Mouse (Mus musculus): ENCODE results near the gene St3gal4. TPM values are rescaled to one million over a fixed set of nuclear protein-coding genes. Genes with fewer than 3 reads are reported as not detected.

St3gal4 gene
- polyA plus RNA-seq, 1 experiment, result 8.0 TPM

- no peak overlapping the region for H3K27ac ChIP-seq (ENCODE audit: insufficient read depth, low read length)
- peak overlapping the region; percentile 40 for H3K9ac ChIP-seq (ENCODE audit: low read depth, poor library complexity, severe bottlenecking)
- no peaks in the 10 kb centered on the region for H3K27me3 ChIP-seq (ENCODE audit: control insufficient read depth, insufficient read depth, low read length, poor library complexity, severe bottlenecking)
- no peak for TF ChIP-seq CTCF (IDR thresholded peaks at IDR 0.05; ENCODE audit: low read depth, low read length)
- TF ChIP-seq POLR2A (IDR thresholded peaks at IDR 0.05; ENCODE audit: insufficient read depth, low read length), result peak; percentile 65
- peak; percentile 33; the same call in 1 of the 2 replicates for TF ChIP-seq EP300 (IDR thresholded peaks at IDR 0.05; ENCODE audit: insufficient read depth, low read depth, low read length)
- H3K4me3 ChIP-seq (ENCODE audit: low read depth, low read length), result peak overlapping the region; percentile 94
- no peaks in the 10 kb centered on the region for H3K9me3 ChIP-seq (replicated peaks; ENCODE audit: control insufficient read depth, insufficient read depth, low read length, poor library complexity, severe bottlenecking)
- peaks cover 3% of the 10 kb centered on the region for H3K4me1 ChIP-seq (ENCODE audit: control insufficient read depth, insufficient read depth, low read length)
- H3K36me3 ChIP-seq (ENCODE audit: control insufficient read depth, insufficient read depth, low read length, poor library complexity, severe bottlenecking), result no peaks in the 10 kb centered on the region
These were observed 2.4 kb downstream of the St3gal4 start for GRCm38 (mm10) chr9:35116391-35117381.

- no peak for TF ChIP-seq CTCF (IDR thresholded peaks at IDR 0.05; ENCODE audit: low read depth, low read length)
- TF ChIP-seq POLR2A (IDR thresholded peaks at IDR 0.05; ENCODE audit: insufficient read depth, low read length), result no peak
- TF ChIP-seq EP300 (IDR thresholded peaks at IDR 0.05; ENCODE audit: insufficient read depth, low read depth, low read length), result no peak
- Histone ChIP-seq H3K9me3 (replicated peaks; ENCODE audit: control insufficient read depth, insufficient read depth, low read length, poor library complexity, severe bottlenecking) (no peaks in the 10 kb centered on the region), H3K27ac (ENCODE audit: insufficient read depth, low read length) (no peak overlapping the region), H3K27me3 (ENCODE audit: control insufficient read depth, insufficient read depth, low read length, poor library complexity, severe bottlenecking) (no peaks in the 10 kb centered on the region), H3K4me3 (ENCODE audit: low read depth, low read length) (peak overlapping the region; percentile 94), H3K36me3 (ENCODE audit: control insufficient read depth, insufficient read depth, low read length, poor library complexity, severe bottlenecking) (no peaks in the 10 kb centered on the region), H3K9ac (ENCODE audit: low read depth, poor library complexity, severe bottlenecking) (peak overlapping the region; percentile 40; the same call in 1 of the 2 replicates), H3K4me1 (ENCODE audit: control insufficient read depth, insufficient read depth, low read length) (peaks cover 6% of the 10 kb centered on the region)
These were observed 3.3 kb downstream of the St3gal4 start for GRCm38 (mm10) chr9:35115804-35116203.

GRCm38 (mm10) chr9:35115299-35115698 is 3.8 kb downstream of the St3gal4 start:
- peaks cover 6% of the 10 kb centered on the region for H3K4me1 ChIP-seq (ENCODE audit: control insufficient read depth, insufficient read depth, low read length)
- H3K36me3 ChIP-seq (ENCODE audit: control insufficient read depth, insufficient read depth, low read length, poor library complexity, severe bottlenecking), result no peaks in the 10 kb centered on the region
- H3K27me3 ChIP-seq (ENCODE audit: control insufficient read depth, insufficient read depth, low read length, poor library complexity, severe bottlenecking), result no peaks in the 10 kb centered on the region
- no peak overlapping the region for H3K4me3 ChIP-seq (ENCODE audit: low read depth, low read length)
- no peaks in the 10 kb centered on the region for H3K9me3 ChIP-seq (replicated peaks; ENCODE audit: control insufficient read depth, insufficient read depth, low read length, poor library complexity, severe bottlenecking)
- TF ChIP-seq EP300 (IDR thresholded peaks at IDR 0.05; ENCODE audit: insufficient read depth, low read depth, low read length) (no peak), POLR2A (IDR thresholded peaks at IDR 0.05; ENCODE audit: insufficient read depth, low read length) (no peak), CTCF (IDR thresholded peaks at IDR 0.05; ENCODE audit: low read depth, low read length) (no peak)
- H3K9ac ChIP-seq (ENCODE audit: low read depth, poor library complexity, severe bottlenecking), result no peak overlapping the region
- no peak overlapping the region for H3K27ac ChIP-seq (ENCODE audit: insufficient read depth, low read length)

GRCm38 (mm10) chr9:35114234-35114633 is 4.8 kb downstream of the St3gal4 start:
- H3K9me3 ChIP-seq (replicated peaks; ENCODE audit: control insufficient read depth, insufficient read depth, low read length, poor library complexity, severe bottlenecking), result no peaks in the 10 kb centered on the region
- H3K27ac ChIP-seq (ENCODE audit: insufficient read depth, low read length), result no peak overlapping the region
- no peak overlapping the region for H3K4me3 ChIP-seq (ENCODE audit: low read depth, low read length)
- H3K27me3 ChIP-seq (ENCODE audit: control insufficient read depth, insufficient read depth, low read length, poor library complexity, severe bottlenecking), result no peaks in the 10 kb centered on the region
- H3K4me1 ChIP-seq (ENCODE audit: control insufficient read depth, insufficient read depth, low read length), result peaks cover 9% of the 10 kb centered on the region
- no peak overlapping the region for H3K9ac ChIP-seq (ENCODE audit: low read depth, poor library complexity, severe bottlenecking)
- TF ChIP-seq POLR2A (IDR thresholded peaks at IDR 0.05; ENCODE audit: insufficient read depth, low read length) (no peak), EP300 (IDR thresholded peaks at IDR 0.05; ENCODE audit: insufficient read depth, low read depth, low read length) (no peak), CTCF (IDR thresholded peaks at IDR 0.05; ENCODE audit: low read depth, low read length) (no peak)
- H3K36me3 ChIP-seq (ENCODE audit: control insufficient read depth, insufficient read depth, low read length, poor library complexity, severe bottlenecking), result no peaks in the 10 kb centered on the region

- H3K27ac ChIP-seq (ENCODE audit: insufficient read depth, low read length), result peak overlapping the region; percentile 81
- no peaks in the 10 kb centered on the region for H3K9me3 ChIP-seq (replicated peaks; ENCODE audit: control insufficient read depth, insufficient read depth, low read length, poor library complexity, severe bottlenecking)
- H3K27me3 ChIP-seq (ENCODE audit: control insufficient read depth, insufficient read depth, low read length, poor library complexity, severe bottlenecking), result no peaks in the 10 kb centered on the region
- TF ChIP-seq EP300 (IDR thresholded peaks at IDR 0.05; ENCODE audit: insufficient read depth, low read depth, low read length) (peak; percentile 72), CTCF (IDR thresholded peaks at IDR 0.05; ENCODE audit: low read depth, low read length) (no peak)
- peak overlapping the region; percentile 26; the same call in 1 of the 2 replicates for H3K9ac ChIP-seq (ENCODE audit: low read depth, poor library complexity, severe bottlenecking)
- H3K36me3 ChIP-seq (ENCODE audit: control insufficient read depth, insufficient read depth, low read length, poor library complexity, severe bottlenecking), result no peaks in the 10 kb centered on the region
- H3K4me3 ChIP-seq (ENCODE audit: low read depth, low read length), result peak overlapping the region; percentile 50
- peaks cover 7% of the 10 kb centered on the region for H3K4me1 ChIP-seq (ENCODE audit: control insufficient read depth, insufficient read depth, low read length)
These were observed 7.0 kb downstream of the St3gal4 start for GRCm38 (mm10) chr9:35111941-35112595.

All from ES-Bruce4 (cell line).